In genomic region chr19:28834388-28834787, GRCm38 (mm10) we compare ENCODE assay signal across 8 mouse cellular contexts. TPM values are rescaled to one million over a fixed set of nuclear protein-coding genes. Genes with fewer than 3 reads are reported as not detected.
DNase-seq lines count a peak whose midpoint lies in the region; ATAC-seq and TF ChIP-seq lines count a peak whose summit lies in the region.

No protein-coding gene starts in this region.

- H3K9me3 ChIP-seq in embryonic facial prominence, embryonic 13.5 days, result no peaks in the 10 kb centered on the region
- H3K9me3 ChIP-seq in intestine, embryonic 15.5 days, result no peaks in the 10 kb centered on the region
- no peaks in the 10 kb centered on the region for H3K9me3 ChIP-seq in liver, embryonic 15.5 days (replicated peaks)

- peak overlapping the region; percentile 60 for H3K4me3 ChIP-seq in embryonic facial prominence, embryonic 13.5 days
- peak overlapping the region; percentile 51 for H3K4me3 ChIP-seq in intestine, embryonic 15.5 days (replicated peaks)
- H3K4me3 ChIP-seq in liver, embryonic 15.5 days (replicated peaks), result peak overlapping the region; percentile 44
- H3K4me3 ChIP-seq in small intestine, adult 2 months (ENCODE audit: low read depth, low read length), result peak overlapping the region; percentile 86

- DNase-seq in lung, adult 18-20 months, result peak; percentile 22 to 58
- DNase-seq in lung, postnatal 4 days, result no peak
- no peak for DNase-seq in ovary, postnatal 10 days (ENCODE audit: low spot score)
- no peak for DNase-seq in c-Kit-positive CD71-positive TER-119-positive erythroid progenitor cells, embryonic 14.5 days (ENCODE audit: low spot score)

- 0 out of 2 replicates have a peak, but pooled peaks have one; percentile 37 for ATAC-seq in embryonic facial prominence, embryonic 13.5 days (ENCODE audit: insufficient number of reproducible peaks, insufficient read depth, low FRiP score, low TSS enrichment, low read depth)
- peak; percentile 79 for ATAC-seq in intestine, embryonic 15.5 days
- no peak for ATAC-seq in liver, embryonic 15.5 days (ENCODE audit: insufficient read depth)

- H3K27me3 ChIP-seq in embryonic facial prominence, embryonic 13.5 days, result peaks cover 41% of the 10 kb centered on the region
- peaks cover 17% of the 10 kb centered on the region for H3K27me3 ChIP-seq in intestine, embryonic 15.5 days (replicated peaks)
- peaks cover 41% of the 10 kb centered on the region for H3K27me3 ChIP-seq in liver, embryonic 15.5 days
- H3K27me3 ChIP-seq in small intestine, adult 2 months (ENCODE audit: control insufficient read depth, insufficient read depth, low read length), result no peaks in the 10 kb centered on the region

- 6% methylated on average over 10 of the region's 10 CpGs for WGBS in embryonic facial prominence, embryonic 13.5 days
- 12% methylated on average over 10 of the region's 10 CpGs for WGBS in intestine, embryonic 15.5 days
- 15% methylated on average over 10 of the region's 10 CpGs for WGBS in liver, embryonic 15.5 days (ENCODE audit: insufficient replicate concordance)
- 7% methylated on average over 10 of the region's 10 CpGs for WGBS in small intestine, adult 2 months

- TF ChIP-seq POLR2A in small intestine, adult 2 months (IDR thresholded peaks at IDR 0.05; ENCODE audit: low read depth, low read length), result no peak

- no peak overlapping the region for H3K27ac ChIP-seq in embryonic facial prominence, embryonic 13.5 days
- no peak overlapping the region for H3K27ac ChIP-seq in intestine, embryonic 15.5 days
- no peak overlapping the region for H3K27ac ChIP-seq in liver, embryonic 15.5 days (replicated peaks)
- H3K27ac ChIP-seq in small intestine, adult 2 months (ENCODE audit: insufficient read depth, low read depth, low read length), result peak overlapping the region; percentile 14; the same call in 1 of the 2 replicates

- H3K4me2 ChIP-seq in embryonic facial prominence, embryonic 13.5 days, result peak overlapping the region; percentile 96
- peak overlapping the region; percentile 96 for H3K4me2 ChIP-seq in intestine, embryonic 15.5 days (replicated peaks)
- H3K4me2 ChIP-seq in liver, embryonic 15.5 days, result peak overlapping the region; percentile 66

- peak overlapping the region; percentile 65; the same call in 1 of the 2 replicates for H3K9ac ChIP-seq in embryonic facial prominence, embryonic 13.5 days
- no peak overlapping the region for H3K9ac ChIP-seq in intestine, embryonic 15.5 days
- H3K9ac ChIP-seq in liver, embryonic 15.5 days, result no peak overlapping the region

- no peaks in the 10 kb centered on the region for H3K36me3 ChIP-seq in embryonic facial prominence, embryonic 13.5 days
- no peaks in the 10 kb centered on the region for H3K36me3 ChIP-seq in intestine, embryonic 15.5 days
- no peaks in the 10 kb centered on the region for H3K36me3 ChIP-seq in liver, embryonic 15.5 days (replicated peaks)
- no peaks in the 10 kb centered on the region for H3K36me3 ChIP-seq in small intestine, adult 2 months (ENCODE audit: control insufficient read depth, insufficient read depth, low read length)

- peaks cover 12% of the 10 kb centered on the region for H3K4me1 ChIP-seq in embryonic facial prominence, embryonic 13.5 days
- H3K4me1 ChIP-seq in intestine, embryonic 15.5 days (replicated peaks), result no peaks in the 10 kb centered on the region
- no peaks in the 10 kb centered on the region for H3K4me1 ChIP-seq in liver, embryonic 15.5 days (replicated peaks)
- H3K4me1 ChIP-seq in small intestine, adult 2 months (ENCODE audit: control insufficient read depth, insufficient read depth, insufficient read length, low read length), result peaks cover 16% of the 10 kb centered on the region; the same call in 1 of the 2 replicates

- TF ChIP-seq CTCF in small intestine, adult 2 months (IDR thresholded peaks at IDR 0.05; ENCODE audit: extremely low read depth, insufficient read length, insufficient replicate concordance, low read depth, low read length), result no peak

RNA-seq across cellular contexts. Expression of gene Slc1a1, which starts 0.5 kb away (rescaled TPM):
- polyA plus RNA-seq in embryonic facial prominence, embryonic 13.5 days (2015; fragmentation: Nextera tagmentation; extraction: Ambion mirVana), result 2.2 TPM in 2 replicates
- polyA plus RNA-seq in intestine, embryonic 15.5 days (2015; fragmentation: Nextera tagmentation; extraction: Ambion mirVana), result 0.74 and 0.97 TPM in 2 replicates
- polyA plus RNA-seq in liver, embryonic 15.5 days (2015; fragmentation: Nextera tagmentation; extraction: Ambion mirVana), result 0.07 and 0.08 TPM in 2 replicates
- 4.4 and 23.4 TPM in 2 replicates for polyA plus RNA-seq in small intestine, adult 2 months (2012; rRNA removed)

Comparison
In these comparisons a context has a peak if more than half of its experiments do, and no peak if none do; other contexts are left out.
1. DNase-seq: peak in lung, adult 18-20 months (2 of 2); none in lung, postnatal 4 days (0 of 2), ovary, postnatal 10 days (single experiment) and c-Kit-positive CD71-positive TER-119-positive erythroid progenitor cells, embryonic 14.5 days (single experiment).
2. Peak in every context shown above with its lines, with median percentiles within 50 percentile points of each other: H3K4me2 ChIP-seq and H3K4me3 ChIP-seq.